Mouse (Mus musculus) neural tube, embryonic 12.5 days (tissue): ENCODE data around the gene Angptl8. TPM values are rescaled to one million over a fixed set of nuclear protein-coding genes. Genes with fewer than 3 reads are reported as not detected.
"Not testable (repeated sequence)": the region's sequence is repeated elsewhere in the genome, so short reads cannot be mapped to it uniquely, and the experiment has no call there.

Source experiments
- ATAC-seq: fragments of 200-750 bp; cut with Nextera tagmentation; 2 replicates; pipeline ENCODE4 v1.8.0; 2017; ENCODE audit warnings: low read depth, mild to moderate bottlenecking, moderate TSS enrichment, moderate library complexity; ENCODE audit not compliant: low FRiP score
- H3K27ac ChIP-seq: fragments of 300-500 bp; sonication (generic); 2 replicates; pipeline ENCODE4 v1.5.1; 2016
- H3K27me3 ChIP-seq: fragments of 300-500 bp; sonication (generic); replicated peaks from 2 replicates; pipeline ENCODE4 v1.6.1; 2016; ENCODE audit warnings: mild to moderate bottlenecking
- H3K36me3 ChIP-seq: fragments of 300-500 bp; sonication (generic); 2 replicates; pipeline ENCODE4 v1.6.1; 2016; ENCODE audit warnings: mild to moderate bottlenecking
- H3K4me1 ChIP-seq: fragments of 300-500 bp; sonication (generic); 2 replicates; pipeline ENCODE4 v1.6.1; 2016
- H3K4me2 ChIP-seq: fragments of 300-500 bp; sonication (generic); replicated peaks from 2 replicates; pipeline ENCODE4 v1.6.1; 2016; ENCODE audit warnings: mild to moderate bottlenecking
- H3K4me3 ChIP-seq: fragments of 300-500 bp; sonication (generic); 2 replicates; pipeline ENCODE4 v1.5.1; 2016
- H3K9ac ChIP-seq: fragments of 300-500 bp; sonication (generic); 2 replicates; pipeline ENCODE4 v1.6.1; 2016; ENCODE audit warnings: mild to moderate bottlenecking
- H3K9me3 ChIP-seq: fragments of 300-500 bp; sonication (generic); 2 replicates; pipeline ENCODE4 v1.6.1; 2016; ENCODE audit warnings: mild to moderate bottlenecking
- WGBS: fragments of 180-500 bp; shearing (Covaris S2); methylation state at CpG from one replicate; pipeline ENCODE4 v1.1.7; 2016; 5-methylcytosine and 5-hydroxymethylcytosine counted together
- polyA plus RNA-seq: library from polyadenylated mRNA; unstranded; fragments of >200 nt; fragmentation: Nextera tagmentation; extraction: Ambion mirVana; gene quantifications from 2 replicates; pipeline ENCODE4 v1.2.1, GENCODE M21; 2016

Gene Angptl8
- polyA plus RNA-seq, 1 experiment from 2014 or later: 0.53 TPM

- no peak overlapping the region for H3K4me3 ChIP-seq
- H3K27ac ChIP-seq: no peak overlapping the region
- ATAC-seq: no peak
- no peaks in the 10 kb centered on the region for H3K9me3 ChIP-seq
- no peak overlapping the region for H3K4me2 ChIP-seq
- no peaks in the 10 kb centered on the region for H3K27me3 ChIP-seq
- peaks cover 15% of the 10 kb centered on the region; the same call in 1 of the 2 replicates for H3K4me1 ChIP-seq
- H3K9ac ChIP-seq: no peak overlapping the region
- no peaks in the 10 kb centered on the region for H3K36me3 ChIP-seq
- 86% methylated on average over 6 of the region's 6 CpGs for WGBS
Observed at GRCm38 (mm10) chr9:21854894-21855293, 19.6 kb downstream of the Angptl8 start.

GRCm38 (mm10) chr9:21857501-21857900, 22.2 kb downstream of the Angptl8 start:
- 81% methylated on average over 2 of the region's 2 CpGs for WGBS
- H3K9ac ChIP-seq: no peak overlapping the region
- no peak overlapping the region for H3K27ac ChIP-seq
- no peaks in the 10 kb centered on the region for H3K36me3 ChIP-seq
- no peaks in the 10 kb centered on the region for H3K27me3 ChIP-seq
- peaks cover 5% of the 10 kb centered on the region; the same call in 1 of the 2 replicates for H3K9me3 ChIP-seq
- peaks cover 5% of the 10 kb centered on the region; the same call in 1 of the 2 replicates for H3K4me1 ChIP-seq
- ATAC-seq: no peak
- no peak overlapping the region for H3K4me3 ChIP-seq
- no peak overlapping the region for H3K4me2 ChIP-seq

GRCm38 (mm10) chr9:21858084-21858483, 22.8 kb downstream of the Angptl8 start:
- Histone ChIP-seq H3K4me3 (no peak overlapping the region), H3K9ac (no peak overlapping the region), H3K36me3 (no peaks in the 10 kb centered on the region), H3K4me1 (no peaks in the 10 kb centered on the region), H3K27ac (no peak overlapping the region), H3K4me2 (no peak overlapping the region), H3K9me3 (peaks cover 5% of the 10 kb centered on the region; the same call in 1 of the 2 replicates), H3K27me3 (no peaks in the 10 kb centered on the region)
- 74% methylated on average over 6 of the region's 6 CpGs for WGBS
- ATAC-seq: no peak

- ATAC-seq: no peak
- H3K4me3 ChIP-seq: no peak overlapping the region
- H3K36me3 ChIP-seq: no peaks in the 10 kb centered on the region
- no peak overlapping the region for H3K27ac ChIP-seq
- H3K27me3 ChIP-seq: no peaks in the 10 kb centered on the region
- no peaks in the 10 kb centered on the region for H3K4me1 ChIP-seq
- no peak overlapping the region for H3K9ac ChIP-seq
- H3K4me2 ChIP-seq: no peak overlapping the region
- 90% methylated on average over 3 of the region's 3 CpGs for WGBS
- H3K9me3 ChIP-seq: peaks cover 5% of the 10 kb centered on the region; the same call in 1 of the 2 replicates
Observed at GRCm38 (mm10) chr9:21859606-21860005, 24.3 kb downstream of the Angptl8 start.

- not testable (repeated sequence) for H3K36me3 ChIP-seq, H3K27me3 ChIP-seq, H3K4me1 ChIP-seq, ATAC-seq, H3K9me3 ChIP-seq, H3K9ac ChIP-seq, H3K4me3 ChIP-seq, H3K4me2 ChIP-seq, H3K27ac ChIP-seq
- WGBS: 58% methylated on average over 6 of the region's 6 CpGs
Observed at GRCm38 (mm10) chr9:21860349-21860748, 25.0 kb downstream of the Angptl8 start.

- no peaks in the 10 kb centered on the region for H3K36me3 ChIP-seq
- H3K9me3 ChIP-seq: peaks cover 5% of the 10 kb centered on the region; the same call in 1 of the 2 replicates
- no peaks in the 10 kb centered on the region for H3K27me3 ChIP-seq
- ATAC-seq: no peak
- no peaks in the 10 kb centered on the region for H3K4me1 ChIP-seq
- no peak overlapping the region for H3K4me2 ChIP-seq
- WGBS: 72% methylated on average over 1 of the region's 1 CpGs
- H3K27ac ChIP-seq: no peak overlapping the region
- no peak overlapping the region for H3K4me3 ChIP-seq
- H3K9ac ChIP-seq: no peak overlapping the region
Observed at GRCm38 (mm10) chr9:21862181-21862580, 26.9 kb downstream of the Angptl8 start.

GRCm38 (mm10) chr9:21865673-21866398, 30.5 kb downstream of the Angptl8 start:
- Histone ChIP-seq H3K27me3 (no peaks in the 10 kb centered on the region), H3K4me3 (no peak overlapping the region), H3K27ac (no peak overlapping the region), H3K4me1 (no peaks in the 10 kb centered on the region), H3K9me3 (peaks cover 5% of the 10 kb centered on the region; the same call in 1 of the 2 replicates), H3K4me2 (no peak overlapping the region), H3K36me3 (no peaks in the 10 kb centered on the region), H3K9ac (no peak overlapping the region)
- WGBS: 72% methylated on average over 5 of the region's 5 CpGs
- ATAC-seq: no peak

GRCm38 (mm10) chr9:21866641-21867040, 31.3 kb downstream of the Angptl8 start:
- no peaks in the 10 kb centered on the region for H3K27me3 ChIP-seq
- H3K4me3 ChIP-seq: no peak overlapping the region
- no peaks in the 10 kb centered on the region for H3K36me3 ChIP-seq
- H3K9me3 ChIP-seq: peaks cover 5% of the 10 kb centered on the region; the same call in 1 of the 2 replicates
- no peak for ATAC-seq
- H3K4me1 ChIP-seq: no peaks in the 10 kb centered on the region
- H3K27ac ChIP-seq: no peak overlapping the region
- H3K9ac ChIP-seq: no peak overlapping the region
- no peak overlapping the region for H3K4me2 ChIP-seq
- WGBS: 66% methylated on average over 2 of the region's 2 CpGs

- H3K36me3 ChIP-seq: no peaks in the 10 kb centered on the region
- H3K9me3 ChIP-seq: no peaks in the 10 kb centered on the region
- no peak overlapping the region for H3K4me3 ChIP-seq
- no peaks in the 10 kb centered on the region for H3K4me1 ChIP-seq
- no peak overlapping the region for H3K27ac ChIP-seq
- no peaks in the 10 kb centered on the region for H3K27me3 ChIP-seq
- no peak for ATAC-seq
- H3K9ac ChIP-seq: no peak overlapping the region
- 80% methylated on average over 3 of the region's 3 CpGs for WGBS
- H3K4me2 ChIP-seq: no peak overlapping the region
Observed at GRCm38 (mm10) chr9:21867726-21868125, 32.4 kb downstream of the Angptl8 start.

- H3K4me3 ChIP-seq, H3K9ac ChIP-seq, H3K9me3 ChIP-seq, H3K4me1 ChIP-seq, H3K27ac ChIP-seq, ATAC-seq, H3K36me3 ChIP-seq, H3K4me2 ChIP-seq, H3K27me3 ChIP-seq: not testable (repeated sequence)
- 55% methylated on average over 7 of the region's 7 CpGs for WGBS
Observed at GRCm38 (mm10) chr9:21869290-21869689, 34.0 kb downstream of the Angptl8 start.

GRCm38 (mm10) chr9:21870879-21871524, 35.7 kb downstream of the Angptl8 start:
- WGBS: 16% methylated on average over 20 of the region's 20 CpGs
- no peaks in the 10 kb centered on the region for H3K27me3 ChIP-seq
- H3K36me3 ChIP-seq: no peaks in the 10 kb centered on the region
- H3K4me2 ChIP-seq: peak overlapping the region; percentile 44
- no peaks in the 10 kb centered on the region for H3K4me1 ChIP-seq
- H3K4me3 ChIP-seq: no peak overlapping the region
- H3K9me3 ChIP-seq: no peaks in the 10 kb centered on the region
- no peak overlapping the region for H3K27ac ChIP-seq
- ATAC-seq: no peak
- H3K9ac ChIP-seq: no peak overlapping the region

GRCm38 (mm10) chr9:21872204-21872603, 36.9 kb downstream of the Angptl8 start:
- Histone ChIP-seq H3K9ac (no peak overlapping the region), H3K9me3 (no peaks in the 10 kb centered on the region), H3K27ac (no peak overlapping the region), H3K4me3 (no peak overlapping the region), H3K27me3 (no peaks in the 10 kb centered on the region), H3K4me2 (no peak overlapping the region), H3K36me3 (no peaks in the 10 kb centered on the region), H3K4me1 (no peaks in the 10 kb centered on the region)
- WGBS: 62% methylated on average over 4 of the region's 4 CpGs
- ATAC-seq: no peak
